Mouse (Mus musculus) kidney, postnatal 4 days (tissue): Measurements from ENCODE around the gene Isg20l2.
A peak's percentile ranks its signal among the peaks of the same experiment; 100 is the strongest.

ENCODE experiments used
- DNase-seq, 2 experiments: peaks; one replicate each; pipeline ENCODE4 v3.0.0; 2021; ENCODE audit warnings: mixed read lengths in 2 of 2

The Isg20l2 gene

GRCm38 (mm10) chr3:87913491-87913890, 16.6 kb upstream of the Isg20l2 start:
- DNase-seq = no peak

DNA sequence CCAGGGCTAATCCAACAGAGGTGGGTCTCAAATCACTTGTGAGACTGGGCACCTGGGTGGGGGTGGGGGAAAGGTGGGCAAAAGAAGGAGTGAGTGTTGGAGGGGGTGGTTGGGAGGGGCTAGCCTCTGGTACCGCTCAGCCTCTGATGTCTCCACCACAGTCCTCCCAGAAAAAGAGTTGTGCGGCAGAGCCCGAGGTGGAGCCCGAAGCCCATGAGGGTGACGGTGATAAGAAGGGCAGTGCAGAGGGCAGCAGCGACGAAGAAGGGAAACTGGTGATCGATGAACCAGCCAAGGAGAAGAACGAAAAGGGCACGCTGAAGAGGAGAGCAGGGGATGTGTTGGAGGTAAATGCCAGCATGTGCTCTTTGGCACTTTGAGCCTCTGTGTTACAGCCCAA, 16.2 kb upstream of the Isg20l2 start:
- DNase-seq = no peak

DNA sequence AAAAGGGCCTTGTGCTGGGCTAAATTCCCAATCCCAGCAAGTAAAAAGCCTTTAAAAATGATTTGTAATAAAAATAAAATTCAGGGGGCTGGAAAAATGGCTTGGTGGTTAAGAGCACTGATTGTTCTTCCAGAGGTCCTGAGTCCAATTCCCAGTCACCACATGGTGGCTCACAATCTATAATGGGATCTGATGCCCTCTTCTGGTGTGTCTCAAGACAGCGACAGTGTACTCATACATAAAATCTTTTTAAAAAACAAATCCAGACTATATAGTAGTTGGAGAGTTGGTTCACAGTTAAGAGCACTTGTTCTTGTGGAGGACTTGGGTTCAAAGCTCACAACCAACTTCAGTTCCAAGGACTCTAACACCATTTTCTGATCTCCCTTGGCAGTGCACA, 13.1 kb upstream of the Isg20l2 start:
- no peak for DNase-seq

GRCm38 (mm10) chr3:87918551-87918950, 11.6 kb upstream of the Isg20l2 start:
- DNase-seq = no peak

GRCm38 (mm10) chr3:87919336-87920108, 10.6 kb upstream of the Isg20l2 start, which contains the start of gene Mrpl24:
Mrpl24 (plus strand) TSS chr3:87919506.
- peak; percentile 72 to 85 for DNase-seq

- no peak for DNase-seq
Observed at GRCm38 (mm10) chr3:87920270-87920943, 9.7 kb upstream of the Isg20l2 start.

- no peak for DNase-seq
Observed at GRCm38 (mm10) chr3:87924996-87925395, 5.1 kb upstream of the Isg20l2 start.

GRCm38 (mm10) chr3:87927452-87927851, 2.7 kb upstream of the Isg20l2 start:
- no peak for DNase-seq

- DNase-seq = no peak
Observed at GRCm38 (mm10) chr3:87929341-87930077, 605 bp upstream of the Isg20l2 start.

DNA sequence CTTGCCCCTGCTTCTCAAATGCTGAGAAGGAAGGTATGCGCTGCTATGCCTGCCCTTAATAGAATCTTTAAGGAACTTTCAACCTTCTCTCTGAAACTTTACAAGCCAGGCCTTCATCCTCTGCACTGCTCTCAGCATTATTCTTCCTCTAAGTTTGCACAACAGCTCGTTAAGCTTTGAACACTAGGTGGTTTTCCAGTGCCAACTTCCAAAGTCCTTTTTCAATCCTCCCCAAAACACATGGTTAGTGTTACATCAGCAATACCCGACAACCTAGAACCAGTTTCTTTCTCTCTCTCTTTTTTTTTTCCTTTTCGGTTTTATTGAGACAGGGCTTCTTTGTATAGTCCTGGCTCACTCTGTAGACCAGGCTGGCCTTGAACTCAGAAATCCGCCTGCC, 3.9 kb downstream of the Isg20l2 start:
- DNase-seq = no peak

DNA sequence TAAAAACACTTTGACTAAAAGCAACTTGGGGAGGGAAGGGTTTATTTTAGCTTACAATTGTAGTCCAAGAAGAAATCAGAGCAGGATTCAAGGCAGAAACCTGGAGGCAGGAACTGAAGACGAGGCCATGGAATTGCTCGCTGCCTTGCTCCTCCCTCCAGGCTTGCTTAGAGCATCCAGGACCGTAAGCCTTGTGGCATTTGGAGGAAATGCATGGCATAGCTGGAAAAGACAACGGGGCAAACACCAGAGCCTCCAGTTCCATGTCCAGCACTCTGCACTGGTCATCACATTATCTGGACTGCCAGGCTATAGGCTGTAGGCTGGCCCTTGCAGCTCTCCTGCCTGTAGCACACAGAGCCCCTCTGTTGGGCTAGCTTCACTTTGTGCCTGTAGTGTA, 4.4 kb downstream of the Isg20l2 start:
- DNase-seq = no peak

- no peak for DNase-seq
Observed at GRCm38 (mm10) chr3:87935201-87935600, 5.1 kb downstream of the Isg20l2 start.

DNA sequence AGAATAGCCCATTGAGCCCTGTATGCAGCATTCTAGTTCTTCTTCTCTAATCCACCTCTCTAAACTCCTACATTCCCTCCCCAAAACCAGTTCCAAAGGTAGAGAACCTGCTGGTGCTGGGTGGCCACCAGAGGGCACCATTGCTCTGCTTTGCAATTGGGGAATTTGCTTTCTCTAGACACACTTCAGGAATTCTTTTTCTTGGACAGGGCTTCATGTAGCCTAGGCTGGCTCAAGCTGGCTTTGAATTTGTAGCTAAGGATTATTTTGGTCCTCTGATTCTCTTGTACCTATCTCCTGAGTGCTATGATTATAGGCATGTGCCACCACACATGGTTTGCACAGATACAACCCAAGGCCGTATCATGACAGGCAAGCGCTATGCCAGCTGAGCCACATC, 5.7 kb downstream of the Isg20l2 start:
- peak; percentile 94 to 96 for DNase-seq

- DNase-seq = no peak
Observed at GRCm38 (mm10) chr3:87940611-87941010, 10.5 kb downstream of the Isg20l2 start.

- no peak for DNase-seq
Observed at GRCm38 (mm10) chr3:87942471-87942870, 12.4 kb downstream of the Isg20l2 start.

DNA sequence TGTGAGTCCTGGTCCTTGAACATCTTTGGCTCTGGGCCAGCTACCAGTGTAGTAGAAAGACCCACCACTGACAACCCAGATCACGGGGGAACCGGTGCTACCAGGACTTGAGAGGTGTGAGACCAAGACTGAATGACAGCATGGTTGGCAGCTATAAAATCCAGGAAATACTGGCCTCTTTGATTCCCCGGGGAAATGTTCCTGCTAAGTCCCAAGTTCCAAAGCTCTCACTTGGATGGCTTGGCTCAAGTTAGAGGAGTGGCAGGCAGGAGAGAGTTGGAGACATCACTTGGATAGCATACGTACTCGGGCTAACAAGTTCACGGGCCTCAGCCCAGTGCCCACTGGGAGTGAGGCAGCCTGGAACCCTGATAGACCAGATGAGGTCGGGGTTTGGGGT, 13.5 kb downstream of the Isg20l2 start:
- DNase-seq = no peak

DNA sequence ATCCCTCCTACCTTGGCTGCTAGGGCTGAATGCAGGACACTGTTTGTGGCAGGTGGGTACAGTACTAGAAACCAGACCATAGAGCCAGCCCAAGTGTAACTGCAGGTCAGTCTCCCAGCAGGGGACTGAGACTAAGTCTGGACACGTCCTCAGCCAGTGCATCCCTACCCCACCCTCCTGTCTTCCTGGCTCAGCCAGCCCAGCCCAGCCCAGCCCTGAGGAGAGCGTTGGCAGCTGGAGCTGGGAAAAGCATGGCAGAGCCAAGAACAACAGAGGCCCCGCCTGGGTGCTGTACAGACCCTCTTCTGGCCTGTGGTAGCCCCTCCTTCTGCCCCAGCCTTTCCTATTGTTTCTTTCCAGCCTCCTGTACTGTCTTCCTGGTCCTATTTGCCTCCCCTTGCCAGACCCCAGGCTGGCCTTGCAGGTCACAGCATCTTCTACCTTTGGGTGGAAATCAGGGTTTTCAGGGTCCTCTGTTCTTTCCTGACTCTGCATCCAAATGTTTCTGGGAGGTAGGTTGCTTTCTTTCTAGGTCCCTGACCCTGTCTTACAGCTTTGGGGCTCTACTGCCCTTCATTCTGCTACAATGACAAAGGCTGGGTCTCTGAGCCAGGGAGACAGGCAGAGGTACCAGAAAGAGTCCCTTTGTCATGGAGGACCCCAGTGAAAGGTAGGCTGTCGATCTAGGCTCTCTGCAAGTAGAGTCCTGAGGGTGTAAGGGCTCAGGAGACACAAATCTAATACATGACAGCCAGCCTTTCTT, 14.9 kb downstream of the Isg20l2 start:
- DNase-seq = no peak

DNA sequence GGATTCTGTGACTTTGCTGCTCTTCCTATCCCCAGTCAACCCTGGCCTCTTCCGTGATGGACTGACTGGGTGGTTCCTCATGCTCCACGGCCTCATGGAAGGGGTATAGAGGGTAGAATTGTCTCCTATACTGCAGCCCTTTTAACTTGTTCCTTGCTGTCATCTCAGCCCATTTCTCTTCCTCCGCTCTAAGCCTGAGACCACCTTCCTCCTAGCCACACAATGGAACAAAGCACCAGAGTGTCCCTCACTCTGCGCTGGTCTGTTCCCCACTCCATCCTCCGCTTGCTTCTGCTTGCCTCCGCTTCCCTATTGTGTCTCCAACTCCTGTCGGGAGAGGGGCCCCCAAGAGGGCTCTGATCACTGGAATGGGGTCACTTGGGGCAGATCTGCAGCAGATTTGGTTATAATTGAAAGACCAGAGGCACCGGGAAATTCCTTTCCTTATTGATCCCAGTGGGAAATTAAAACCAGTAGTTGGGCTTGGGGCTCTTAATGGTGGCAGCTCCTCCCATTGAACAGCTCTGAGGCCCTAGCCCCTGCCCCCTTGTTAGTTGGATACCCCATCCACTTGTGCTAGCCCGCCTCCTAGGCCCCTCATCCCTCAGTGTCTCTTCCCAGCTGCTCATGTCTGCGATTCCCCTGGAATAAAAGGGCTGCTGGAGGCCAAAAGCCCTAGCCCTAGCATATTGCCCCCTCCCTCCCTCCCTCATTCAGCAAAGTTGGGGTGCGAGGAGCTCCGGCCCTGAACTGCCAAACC, 15.8 kb downstream of the Isg20l2 start:
- no peak for DNase-seq

DNA sequence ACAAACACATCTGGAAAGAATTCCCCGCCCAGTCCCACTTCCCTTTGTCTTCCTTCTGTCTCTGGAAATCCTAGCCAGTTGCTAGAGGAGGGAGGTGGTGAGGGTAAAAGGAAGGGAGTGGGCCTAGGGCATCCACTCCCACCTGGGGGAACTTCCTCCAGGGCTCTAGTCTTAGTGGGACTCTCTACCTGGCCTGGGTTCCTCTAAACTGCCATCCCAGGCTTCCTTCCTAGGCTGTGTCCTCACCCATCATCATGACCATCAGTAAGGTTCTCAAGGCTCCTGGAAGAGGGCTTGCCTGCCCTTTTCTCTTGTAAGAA, 16.4 kb downstream of the Isg20l2 start:
- no peak for DNase-seq

DNA sequence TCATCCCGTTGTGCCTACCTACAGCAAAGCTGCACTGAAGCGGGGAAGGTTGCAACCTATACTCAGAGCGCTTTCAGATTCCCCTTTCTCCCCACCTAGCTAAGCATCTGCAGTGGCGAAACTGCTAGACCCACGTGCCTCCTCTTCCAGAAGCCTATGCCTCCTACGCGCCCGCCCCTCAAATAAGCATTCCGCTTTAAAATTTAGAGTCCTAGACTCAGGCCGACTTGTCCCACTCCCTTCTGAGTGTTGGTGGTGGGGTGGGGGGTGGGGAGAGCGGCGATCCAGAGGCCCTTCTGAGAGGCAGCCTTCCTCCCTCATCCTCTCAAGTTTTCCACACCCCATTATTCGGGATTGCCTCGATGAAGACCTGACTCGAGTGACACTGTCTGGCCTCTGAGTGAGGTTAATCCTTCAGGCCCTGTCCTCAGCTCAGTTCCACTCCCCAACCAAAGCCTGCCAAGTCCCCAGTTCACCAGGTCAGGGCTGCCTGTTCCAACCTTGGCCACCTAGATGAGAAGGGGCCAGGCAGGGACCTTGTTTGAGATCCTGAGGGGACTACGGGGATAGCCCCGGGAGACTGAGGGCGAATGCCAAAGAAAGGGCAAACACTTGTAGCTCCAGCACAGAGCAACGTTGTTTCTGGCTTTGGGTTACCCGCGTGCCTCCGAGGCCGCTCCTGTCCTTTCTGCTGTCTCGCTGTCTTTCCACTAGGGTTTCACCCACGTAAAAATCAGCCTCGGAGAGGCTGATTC, 17.1 kb downstream of the Isg20l2 start:
- DNase-seq = peak; percentile 48 to 56

DNA sequence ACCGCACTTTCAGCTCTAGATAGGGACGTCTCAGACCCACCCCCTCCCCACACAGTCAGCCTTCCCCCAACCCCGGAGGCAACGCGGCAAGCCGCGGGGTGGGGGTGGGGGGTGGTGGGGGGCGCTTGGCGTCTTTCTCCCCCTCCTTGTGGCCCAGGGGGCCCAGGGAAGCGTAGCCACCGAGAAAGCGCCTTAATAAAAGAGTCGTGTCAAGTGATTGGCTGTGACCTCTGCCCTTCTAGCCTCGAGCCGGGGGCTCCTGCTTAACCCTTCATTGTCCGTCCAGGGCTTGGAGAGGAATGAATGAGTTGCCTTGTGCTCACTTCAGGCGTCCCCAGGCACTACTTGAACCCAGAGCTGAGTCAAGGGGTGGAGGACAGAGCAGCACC, 17.7 kb downstream of the Isg20l2 start:
- DNase-seq = no peak
